Mouse (Mus musculus) retina, adult 2 months (tissue): ENCODE measurements around the gene Plekhs1.
"Not testable (repeated sequence)": the region's sequence is repeated elsewhere in the genome, so short reads cannot be mapped to it uniquely, and the experiment has no call there.

Experiments
- DNase-seq: peaks from one replicate; pipeline ENCODE4 v3.0.0-alpha.2; 2012; ENCODE audit warnings: low read depth, low spot score

Gene Plekhs1

GRCm38 (mm10) chr19:56457569-56457968 is 3.9 kb upstream of the Plekhs1 start:
- DNase-seq = no peak

- DNase-seq = no peak
These were observed 2.0 kb upstream of the Plekhs1 start for GRCm38 (mm10) chr19:56459154-56460050.

GRCm38 (mm10) chr19:56460241-56460640 is 1.2 kb upstream of the Plekhs1 start:
- no peak for DNase-seq

GRCm38 (mm10) chr19:56462786-56463185 is 1.3 kb downstream of the Plekhs1 start:
- no peak for DNase-seq

DNA sequence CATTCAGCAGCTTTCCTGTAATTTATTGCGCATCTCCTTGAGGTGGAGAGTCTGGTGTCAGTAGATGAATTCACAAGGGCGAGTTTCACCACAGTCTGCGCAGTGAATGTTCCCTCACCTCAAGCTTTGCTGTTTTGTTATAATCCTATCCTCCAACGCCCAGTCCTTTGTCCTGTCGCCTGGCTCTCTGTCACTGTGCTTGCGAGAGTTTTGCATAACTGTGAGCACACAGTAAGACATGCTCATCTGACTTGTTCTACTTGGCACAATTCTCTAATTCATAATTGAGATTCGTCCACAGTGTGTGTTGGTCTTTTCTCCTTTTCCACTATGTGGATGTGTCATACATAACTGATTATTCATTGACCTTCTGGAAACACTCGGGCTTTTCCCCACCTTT is 5.0 kb downstream of the Plekhs1 start:
- DNase-seq = no peak

DNA sequence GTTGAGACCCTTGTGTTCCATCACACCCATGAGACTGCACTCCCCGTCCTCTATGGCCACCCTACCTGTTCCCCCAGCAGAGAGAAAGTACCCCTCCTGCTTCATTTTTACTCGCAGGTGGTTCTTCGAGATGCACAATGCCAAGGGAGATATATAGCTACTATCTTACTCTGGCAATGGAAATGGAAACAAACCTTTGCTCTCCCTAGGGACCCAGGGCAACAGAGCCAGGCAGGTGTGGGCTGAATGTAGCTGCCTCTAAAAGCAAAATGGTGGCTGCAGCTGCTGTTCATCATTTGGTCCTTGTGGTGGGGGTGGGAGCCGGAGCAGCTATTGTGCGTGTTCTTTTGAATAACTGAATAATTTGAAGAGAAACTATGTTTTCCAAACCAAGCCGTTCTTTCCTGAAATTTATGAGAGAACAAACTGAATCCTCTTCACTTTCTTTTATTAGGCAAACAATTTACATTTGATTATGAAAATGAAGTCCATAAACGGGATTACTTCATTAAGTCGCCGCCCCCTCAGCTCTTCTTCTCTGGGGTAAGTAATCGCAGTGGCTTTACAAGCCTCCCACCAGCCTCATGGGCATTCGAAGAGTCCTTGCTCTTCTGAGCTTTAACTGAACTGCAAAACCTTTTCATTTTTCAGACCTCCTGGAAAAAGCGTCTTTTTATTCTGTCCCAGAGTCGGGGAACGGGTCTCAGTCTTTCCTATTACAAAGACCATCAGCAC is 9.0 kb downstream of the Plekhs1 start:
- no peak for DNase-seq

DNA sequence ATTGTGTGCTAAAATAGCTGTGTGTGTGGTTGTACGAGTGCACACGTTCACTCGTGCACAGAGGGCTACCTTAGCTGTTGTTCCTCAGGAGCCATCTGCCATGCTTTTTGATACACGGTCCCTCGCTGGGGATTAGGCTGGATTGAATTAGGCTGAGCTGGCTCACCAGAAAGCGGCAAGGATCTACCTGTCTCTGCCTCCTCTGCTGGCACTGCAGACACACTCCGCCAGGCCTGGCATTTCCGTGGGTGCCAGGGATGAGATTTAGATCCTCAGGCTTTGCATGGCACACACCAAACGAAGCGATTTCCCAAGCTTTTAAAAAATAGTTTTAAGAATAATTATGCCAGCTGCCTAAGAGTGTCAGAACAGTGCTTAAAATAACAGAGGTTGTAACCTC is 10.5 kb downstream of the Plekhs1 start:
- DNase-seq = no peak

GRCm38 (mm10) chr19:56474869-56475550 is 13.6 kb downstream of the Plekhs1 start:
- no peak for DNase-seq

GRCm38 (mm10) chr19:56476546-56476945 is 15.1 kb downstream of the Plekhs1 start:
- no peak for DNase-seq

DNA sequence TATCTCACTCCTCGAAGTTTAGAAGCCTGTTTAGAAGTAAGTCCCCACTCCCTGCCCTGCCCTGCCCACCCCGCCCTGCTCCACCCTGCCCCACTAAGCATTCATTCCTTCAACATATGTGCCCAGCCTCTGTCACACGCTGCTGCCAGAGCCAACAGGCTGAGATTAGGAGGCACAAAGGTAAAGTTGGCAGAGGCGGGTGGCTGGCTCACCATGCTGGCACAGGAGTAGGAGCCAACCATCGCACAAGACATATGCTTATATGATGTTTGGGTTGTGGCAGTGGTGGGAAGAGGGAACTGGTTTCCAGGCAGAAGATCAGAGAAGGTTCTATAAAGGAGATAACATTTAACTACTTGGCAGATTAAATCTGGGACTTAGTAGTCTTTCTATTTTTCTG is 15.8 kb downstream of the Plekhs1 start:
- DNase-seq = no peak

DNA sequence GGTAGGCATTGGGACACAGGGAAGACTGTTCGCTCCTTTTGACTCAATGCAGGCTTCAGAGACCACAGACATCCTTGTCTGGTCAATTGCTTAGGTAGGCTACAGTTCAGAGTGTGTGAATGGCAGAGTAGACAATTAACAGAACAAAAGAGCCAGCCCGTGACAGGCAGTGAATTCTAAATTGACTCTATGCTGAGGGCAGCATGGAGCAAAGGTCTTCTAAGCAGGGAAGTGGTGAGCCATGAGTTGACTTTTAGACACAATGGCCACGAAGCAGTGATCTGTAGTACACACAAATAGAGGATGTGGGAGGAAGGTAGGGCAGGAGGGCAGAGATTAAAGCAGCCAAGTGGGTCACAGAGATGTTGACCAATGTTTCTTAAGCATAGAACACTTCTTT is 16.4 kb downstream of the Plekhs1 start:
- no peak for DNase-seq

DNA sequence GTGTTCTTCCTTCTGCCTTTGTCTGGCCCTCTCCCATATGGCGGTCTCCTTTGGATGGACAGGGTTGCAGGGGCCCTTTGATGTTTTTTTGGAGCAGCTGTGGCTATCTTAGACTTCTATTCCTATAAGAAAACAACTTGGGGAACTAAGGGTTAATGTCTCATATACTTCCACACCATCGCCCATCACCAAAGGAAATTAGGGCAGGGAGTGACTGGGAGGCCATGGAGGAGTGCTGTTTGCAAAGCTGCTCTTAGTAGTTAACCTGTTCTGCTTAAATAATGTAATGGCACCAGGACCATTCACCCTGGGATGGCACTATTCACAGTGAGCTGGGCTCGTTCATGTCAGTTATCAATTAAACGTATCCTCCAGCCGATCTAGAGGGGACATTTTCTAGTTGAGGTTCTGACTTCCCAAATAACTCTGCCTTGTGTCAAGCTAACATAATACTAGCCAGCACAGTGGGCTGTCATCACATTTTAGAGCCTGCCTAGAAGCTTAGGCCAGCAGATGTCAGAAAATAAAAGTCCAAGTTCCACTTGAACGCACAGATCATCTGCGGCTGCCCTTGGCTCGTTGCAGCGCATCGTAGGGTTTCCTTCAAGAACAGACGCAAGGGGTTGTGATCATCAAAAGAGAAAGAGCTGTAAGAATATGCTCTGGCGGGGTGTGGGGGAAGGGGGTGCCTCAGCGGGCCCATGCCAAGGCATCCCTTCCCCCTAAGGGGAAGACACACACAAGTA is 23.4 kb downstream of the Plekhs1 start:
- no peak for DNase-seq

DNA sequence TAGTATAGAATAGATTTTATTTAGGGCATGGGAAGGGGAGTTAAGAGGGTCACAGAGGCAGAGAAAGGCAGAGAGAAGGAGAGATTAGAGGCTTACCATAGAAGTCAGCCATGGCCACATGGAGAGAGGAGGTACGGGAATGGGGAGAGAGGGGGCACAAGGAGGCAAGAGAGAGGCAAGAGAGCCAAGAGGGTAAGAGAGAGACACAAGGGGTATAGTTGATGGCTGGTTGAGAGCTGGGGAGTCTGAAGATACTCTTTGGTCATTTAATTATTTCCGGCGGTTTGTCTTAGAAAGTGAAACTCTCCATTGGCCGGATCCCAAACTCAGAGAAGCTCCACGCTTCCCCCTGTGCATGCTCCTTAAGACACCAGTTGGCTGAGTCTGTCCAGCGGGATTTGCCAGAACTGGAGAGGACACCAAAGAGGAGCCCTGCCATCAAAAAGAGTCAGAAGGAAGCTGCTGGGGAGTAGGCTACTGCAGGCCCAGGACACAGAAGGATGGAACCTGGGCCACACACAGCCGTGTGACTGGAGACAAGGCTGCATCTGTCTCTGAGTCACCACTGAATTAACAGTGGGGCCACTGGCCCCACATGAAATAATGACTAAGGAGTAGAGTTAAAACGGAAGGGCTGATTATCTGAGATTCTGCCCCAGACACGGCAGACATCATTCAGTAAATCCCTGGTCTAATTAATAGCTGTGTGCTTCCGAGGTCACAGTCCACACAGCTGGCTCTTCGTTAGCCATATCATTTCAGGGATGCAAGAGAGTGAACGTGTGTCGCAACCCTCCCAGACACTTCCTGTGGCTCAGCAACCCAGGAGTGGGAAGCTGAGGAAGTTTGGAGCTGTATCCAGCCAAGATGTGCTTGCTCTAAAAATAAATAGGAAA is 24.2 kb downstream of the Plekhs1 start:
- no peak for DNase-seq

DNA sequence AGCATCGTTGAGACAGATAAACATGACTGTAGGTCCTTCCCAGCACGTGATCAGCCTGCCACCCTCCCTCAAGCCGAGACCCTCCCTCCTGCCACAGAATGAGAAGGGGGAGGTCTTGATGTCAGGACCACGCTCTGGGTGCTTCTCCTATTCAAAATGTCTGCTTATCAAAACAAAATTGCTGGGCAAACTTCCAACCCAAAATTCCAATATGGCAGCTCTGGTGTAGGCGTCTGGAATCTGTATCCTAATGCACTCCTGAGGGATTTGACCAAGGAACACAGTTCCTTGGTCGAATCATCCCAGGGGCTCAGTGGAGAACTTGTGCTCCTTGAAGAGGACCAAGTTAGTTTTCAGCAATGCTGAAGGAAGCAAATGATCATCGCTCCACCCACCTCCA is 25.5 kb downstream of the Plekhs1 start:
- no peak for DNase-seq

- DNase-seq = no peak
These were observed 25.9 kb downstream of the Plekhs1 start for GRCm38 (mm10) chr19:56487339-56487738.

GRCm38 (mm10) chr19:56489601-56490000 is 28.2 kb downstream of the Plekhs1 start:
- DNase-seq = no peak

DNA sequence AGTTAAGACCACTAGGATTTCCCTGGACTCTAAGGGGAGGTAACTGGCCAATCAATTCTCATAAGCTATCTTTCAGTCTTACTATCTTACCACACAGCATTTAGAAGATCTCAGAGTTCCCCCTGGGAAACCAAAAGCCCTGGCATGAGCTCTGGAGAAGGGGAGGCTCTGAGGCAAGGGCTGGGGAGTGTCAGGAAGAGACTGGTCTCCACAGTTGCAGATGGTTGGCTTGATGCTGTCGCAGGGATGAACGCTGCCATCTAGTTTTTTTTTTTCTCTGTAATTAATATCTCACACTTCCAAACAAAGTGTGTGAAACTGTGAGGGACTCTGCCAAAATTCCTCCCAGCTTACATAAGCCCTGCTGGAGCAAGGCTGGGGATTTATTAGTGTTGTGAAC is 32.7 kb downstream of the Plekhs1 start:
- DNase-seq = not testable (repeated sequence)

- DNase-seq = not testable (repeated sequence)
These were observed 41.6 kb downstream of the Plekhs1 start for GRCm38 (mm10) chr19:56503069-56503468.

- DNase-seq = not testable (repeated sequence)
These were observed 42.1 kb downstream of the Plekhs1 start for GRCm38 (mm10) chr19:56503525-56503924.

DNA sequence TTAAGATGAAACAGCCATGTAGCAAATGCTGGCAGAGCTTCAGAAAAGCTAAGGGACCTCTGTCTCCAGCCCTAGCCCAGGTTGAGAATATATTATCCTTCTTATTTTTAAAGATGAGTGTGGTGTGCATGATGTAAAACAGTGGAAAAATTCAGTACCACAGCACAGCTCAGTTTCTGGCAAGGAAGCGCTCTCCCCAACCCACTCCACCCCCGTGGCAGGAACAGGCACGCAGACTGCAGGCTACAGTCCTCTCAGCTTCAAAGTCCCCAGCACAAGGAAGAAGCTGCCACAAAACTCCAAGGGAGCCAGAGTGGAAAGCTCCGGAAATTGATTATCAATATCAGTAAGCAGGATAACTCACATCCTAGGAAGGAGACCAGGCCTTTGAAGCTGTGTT is 49.8 kb downstream of the Plekhs1 start:
- DNase-seq = not testable (repeated sequence)
